Mouse (Mus musculus) hindlimb bud, embryonic 11.5 days (tissue): Measurements from ENCODE around the gene Gm17651.

Source experiments
- DNase-seq: peaks from one replicate; pipeline ENCODE4 v3.0.0-alpha.2; 2012; ENCODE audit warnings: low read depth, low spot score; ENCODE audit errors: extremely low spot score

Gm17651 gene

GRCm38 (mm10) chr3:97674644-97675110 is at the start of gene Gm17651:
Gm17651 (minus strand) TSS chr3:97674694.
- no peak for DNase-seq

GRCm38 (mm10) chr3:97719116-97719515 is 44.6 kb upstream of the Gm17651 start:
- no peak for DNase-seq

- DNase-seq: no peak
Measured at GRCm38 (mm10) chr3:97715922-97716321, 41.4 kb upstream of the Gm17651 start.

- DNase-seq: no peak
Measured at GRCm38 (mm10) chr3:97710881-97711280, 36.4 kb upstream of the Gm17651 start.

GRCm38 (mm10) chr3:97710134-97710533 is 35.6 kb upstream of the Gm17651 start:
- no peak for DNase-seq

GRCm38 (mm10) chr3:97706561-97706960 is 32.1 kb upstream of the Gm17651 start:
- DNase-seq: no peak

- DNase-seq: no peak
Measured at GRCm38 (mm10) chr3:97705508-97705907, 31.0 kb upstream of the Gm17651 start.

GRCm38 (mm10) chr3:97702448-97703080 is 28.1 kb upstream of the Gm17651 start:
- DNase-seq: no peak

- DNase-seq: no peak
Measured at GRCm38 (mm10) chr3:97701198-97701597, 26.7 kb upstream of the Gm17651 start.

- DNase-seq: no peak
Measured at GRCm38 (mm10) chr3:97699061-97699460, 24.6 kb upstream of the Gm17651 start.

GRCm38 (mm10) chr3:97697291-97697690 is 22.8 kb upstream of the Gm17651 start:
- DNase-seq: no peak

- DNase-seq: no peak
Measured at GRCm38 (mm10) chr3:97696866-97697265, 22.4 kb upstream of the Gm17651 start.

- DNase-seq: no peak
Measured at GRCm38 (mm10) chr3:97693806-97694205, 19.3 kb upstream of the Gm17651 start.

- DNase-seq: no peak
Measured at GRCm38 (mm10) chr3:97691443-97692017, 17.0 kb upstream of the Gm17651 start.

GRCm38 (mm10) chr3:97690590-97690989 is 16.1 kb upstream of the Gm17651 start:
- DNase-seq: no peak

- no peak for DNase-seq
Measured at GRCm38 (mm10) chr3:97689289-97689688, 14.8 kb upstream of the Gm17651 start.

- DNase-seq: no peak
Measured at GRCm38 (mm10) chr3:97686372-97687117, 12.1 kb upstream of the Gm17651 start.

- DNase-seq: no peak
Measured at GRCm38 (mm10) chr3:97683560-97684195, 9.2 kb upstream of the Gm17651 start.

- no peak for DNase-seq
Measured at GRCm38 (mm10) chr3:97682576-97682975, 8.1 kb upstream of the Gm17651 start.

- DNase-seq: no peak
Measured at GRCm38 (mm10) chr3:97682159-97682502, 7.6 kb upstream of the Gm17651 start.

GRCm38 (mm10) chr3:97681321-97682158 is 7.0 kb upstream of the Gm17651 start:
- DNase-seq: no peak
